Mouse (Mus musculus) granulocyte monocyte progenitor cell, adult 5-6 weeks (primary cell): ENCODE results near the gene Pard3b. TPM values are rescaled to one million over a fixed set of nuclear protein-coding genes. Genes with fewer than 3 reads are reported as not detected.
A peak's percentile ranks its signal among the peaks of the same experiment; 100 is the strongest.

Experiments
- ATAC-seq: replicated peaks from 2 replicates; pipeline ENCODE4 v1.8.0; 2016; ENCODE audit warnings: mild to moderate bottlenecking, moderate TSS enrichment, inconsistent platforms; ENCODE audit not compliant: poor library complexity, severe bottlenecking
- total RNA-seq, 2 experiments: library from RNA; stranded (forward) in 1 of 2; stranded (reverse) in 1 of 2; fragments of 200-712, 200-1000 nt in 1 of 2; fragments of >200 nt in 1 of 2; fragmentation: Nextera tagmentation in 1 of 2; gene quantifications; 2 replicates each; pipeline ENCODE4 v1.2.3; 2014 to 2017

The Pard3b gene
- total RNA-seq, 2 experiments from 2014 or later: 2.0 to 5.7 TPM

- no peak for ATAC-seq
These were observed 709.7 kb downstream of the Pard3b start for GRCm38 (mm10) chr1:62348371-62348770.

- ATAC-seq: no peak
These were observed 716.9 kb downstream of the Pard3b start for GRCm38 (mm10) chr1:62355496-62355895.

- ATAC-seq: no peak
These were observed 735.9 kb downstream of the Pard3b start for GRCm38 (mm10) chr1:62374427-62375050.

GRCm38 (mm10) chr1:62378335-62378734 lies 739.7 kb downstream of the Pard3b start:
- no peak for ATAC-seq

GRCm38 (mm10) chr1:62382807-62383514 lies 744.3 kb downstream of the Pard3b start:
- no peak for ATAC-seq

- ATAC-seq: no peak
These were observed 745.6 kb downstream of the Pard3b start for GRCm38 (mm10) chr1:62384241-62384640.

- ATAC-seq: no peak
These were observed 749.4 kb downstream of the Pard3b start for GRCm38 (mm10) chr1:62388013-62388412.

GRCm38 (mm10) chr1:62392863-62393262 lies 754.2 kb downstream of the Pard3b start:
- ATAC-seq: peak; percentile 48

- peak; percentile 27 for ATAC-seq
These were observed 755.9 kb downstream of the Pard3b start for GRCm38 (mm10) chr1:62394555-62394954.

- no peak for ATAC-seq
These were observed 759.6 kb downstream of the Pard3b start for GRCm38 (mm10) chr1:62398261-62398660.

- ATAC-seq: no peak
These were observed 760.1 kb downstream of the Pard3b start for GRCm38 (mm10) chr1:62398738-62399137.

- no peak for ATAC-seq
These were observed 766.4 kb downstream of the Pard3b start for GRCm38 (mm10) chr1:62405061-62405460.

- ATAC-seq: no peak
These were observed 772.7 kb downstream of the Pard3b start for GRCm38 (mm10) chr1:62411368-62411767.

- ATAC-seq: no peak; the same call in 1 of the 2 replicates
These were observed 773.4 kb downstream of the Pard3b start for GRCm38 (mm10) chr1:62412019-62412418.

GRCm38 (mm10) chr1:62412988-62413387 lies 774.4 kb downstream of the Pard3b start:
- ATAC-seq: peak; percentile 44; the same call in 1 of the 2 replicates

- no peak for ATAC-seq
These were observed 775.9 kb downstream of the Pard3b start for GRCm38 (mm10) chr1:62414521-62414920.

- ATAC-seq: no peak
These were observed 778.2 kb downstream of the Pard3b start for GRCm38 (mm10) chr1:62416627-62417374.

- no peak for ATAC-seq
These were observed 784.4 kb downstream of the Pard3b start for GRCm38 (mm10) chr1:62422896-62423650.

GRCm38 (mm10) chr1:62425369-62425768 lies 786.7 kb downstream of the Pard3b start:
- ATAC-seq: no peak

- ATAC-seq: no peak
These were observed 790.1 kb downstream of the Pard3b start for GRCm38 (mm10) chr1:62428736-62429135.
